Mouse (Mus musculus) ES-Bruce4 (cell line): ENCODE measurements at regions not wholly inside any gene's neighbourhood (a gene's known extent, or its start where the extent isn't known, plus 50 kb on each side); places are given as distances from the start of the nearest gene placed in this dataset.

Source experiments
- CTCF ChIP-seq: IDR thresholded peaks from one replicate; pipeline ENCODE4 v1.8.1; 2011; ENCODE audit warnings: low read depth, low read length
- EP300 ChIP-seq: IDR thresholded peaks from 2 replicates; pipeline ENCODE4 v1.6.1; 2011; ENCODE audit warnings: low read depth, low read length; ENCODE audit not compliant: insufficient read depth
- POLR2A ChIP-seq: IDR thresholded peaks from one replicate; pipeline ENCODE4 v1.8.1; 2011; ENCODE audit warnings: low read length; ENCODE audit not compliant: insufficient read depth

DNA sequence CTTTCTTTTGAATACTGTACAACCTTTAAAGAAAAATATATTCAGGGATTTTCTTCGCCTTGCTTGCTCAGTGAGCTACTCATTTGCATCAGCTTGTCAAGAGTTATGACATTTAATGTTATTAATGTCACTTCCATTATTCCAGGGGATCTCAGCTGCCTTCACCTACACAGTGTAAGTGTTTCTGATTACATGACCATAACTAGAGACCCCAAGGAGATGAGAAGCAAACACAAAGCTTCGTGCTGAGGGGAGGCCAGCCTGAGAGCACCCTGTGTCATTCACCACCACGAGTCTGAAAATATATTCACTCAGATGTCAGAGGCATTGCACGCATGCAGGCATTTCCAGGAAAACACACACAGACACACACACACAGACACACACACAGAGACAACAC lies 369.8 kb upstream of the Adamts16 start:
- TF ChIP-seq CTCF (no peak), EP300 (no peak), POLR2A (no peak)
